Mouse (Mus musculus): Measurements from ENCODE around the gene Prox1.

The Prox1 gene

GRCm38 (mm10) chr1:190172979-190173461 is 2.5 kb upstream of the Prox1 start:
- no peak for DNase-seq (ENCODE audit: low read depth)

DNA sequence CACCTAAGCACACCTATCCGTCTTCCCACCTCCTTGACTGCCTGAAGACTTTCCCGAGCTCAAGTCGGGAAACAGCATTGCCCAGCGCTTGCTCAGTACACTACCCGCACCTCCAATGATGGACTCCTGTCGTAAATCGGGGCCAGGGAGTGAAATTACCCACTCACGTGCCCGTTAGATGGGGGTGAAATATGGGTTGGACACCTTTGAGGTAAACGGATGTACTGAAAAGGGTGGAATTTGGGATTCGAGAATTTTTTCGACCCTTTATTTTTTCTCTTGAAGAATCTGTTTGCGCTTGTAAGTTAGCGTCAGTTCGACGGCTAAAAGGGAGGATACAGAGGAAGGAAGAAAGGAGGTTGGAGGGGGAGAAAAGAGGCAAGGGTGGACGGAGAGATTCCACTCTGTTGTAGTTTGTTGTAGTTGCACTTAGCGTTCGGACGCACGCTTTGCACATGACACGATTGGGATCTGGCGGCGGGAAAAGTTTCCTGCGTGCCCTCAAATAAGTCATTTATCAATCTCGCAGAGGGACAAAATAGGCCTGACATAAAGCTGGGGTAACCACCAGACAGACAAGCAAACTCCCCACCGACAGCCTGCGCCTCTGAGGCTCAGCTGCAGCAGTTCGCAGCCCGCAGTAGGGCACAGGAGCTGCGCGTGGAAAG is 1.9 kb upstream of the Prox1 start:
- DNase-seq (ENCODE audit: low read depth): no peak

GRCm38 (mm10) chr1:190171750-190172149 is 1.2 kb upstream of the Prox1 start:
- DNase-seq (ENCODE audit: low read depth): no peak

- DNase-seq (ENCODE audit: low read depth): no peak
Measured at GRCm38 (mm10) chr1:190171341-190171740, 827 bp upstream of the Prox1 start.

GRCm38 (mm10) chr1:190170819-190171216 is 304 bp upstream of the Prox1 start:
- no peak for DNase-seq (ENCODE audit: low read depth)

DNA sequence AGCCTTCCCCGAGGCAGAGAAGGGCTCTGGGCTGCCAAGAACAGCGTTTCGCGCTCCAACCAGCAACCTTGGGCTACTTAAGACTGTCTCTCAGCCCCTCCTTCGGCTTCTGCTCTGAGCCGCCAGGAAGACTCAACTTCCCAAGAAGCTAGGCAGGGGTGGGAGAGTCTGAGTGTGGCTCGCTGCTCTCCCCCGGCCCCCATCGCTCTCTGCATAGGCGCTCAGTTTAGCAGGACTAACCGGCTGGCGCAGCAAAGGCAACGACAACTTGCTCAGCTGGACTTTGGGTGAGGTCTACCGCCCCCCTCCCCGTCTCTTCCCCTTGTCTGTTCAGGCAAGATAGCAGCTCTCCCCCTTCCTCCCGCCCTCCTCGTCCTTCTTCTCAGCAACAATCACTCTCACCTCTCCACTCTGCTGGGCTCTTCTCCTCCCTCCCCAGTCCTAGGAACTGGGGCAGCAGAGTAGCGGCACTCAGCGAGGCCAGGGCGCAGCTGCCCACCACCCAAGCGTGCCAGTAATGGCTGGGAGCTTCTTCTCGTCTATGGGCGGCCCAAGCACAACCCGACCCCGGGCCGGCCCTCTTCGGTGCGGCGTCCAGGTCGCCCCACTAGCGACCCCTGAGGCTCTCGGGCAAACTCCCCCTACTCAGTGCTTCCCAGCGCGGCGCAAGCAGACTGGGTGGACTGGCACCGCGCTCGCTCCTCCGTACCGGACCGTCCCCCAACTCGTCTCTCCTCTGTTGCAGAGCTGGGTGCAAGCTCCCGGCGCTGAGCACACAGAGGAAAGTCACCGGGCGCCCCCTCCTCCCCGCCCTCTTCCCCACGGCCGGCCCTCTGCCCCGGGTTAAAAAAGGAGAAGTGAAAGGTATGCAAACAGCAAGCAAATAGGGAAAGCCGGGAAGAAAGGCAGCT is 1.5 kb downstream of the Prox1 start:
- DNase-seq (ENCODE audit: low read depth): no peak

DNA sequence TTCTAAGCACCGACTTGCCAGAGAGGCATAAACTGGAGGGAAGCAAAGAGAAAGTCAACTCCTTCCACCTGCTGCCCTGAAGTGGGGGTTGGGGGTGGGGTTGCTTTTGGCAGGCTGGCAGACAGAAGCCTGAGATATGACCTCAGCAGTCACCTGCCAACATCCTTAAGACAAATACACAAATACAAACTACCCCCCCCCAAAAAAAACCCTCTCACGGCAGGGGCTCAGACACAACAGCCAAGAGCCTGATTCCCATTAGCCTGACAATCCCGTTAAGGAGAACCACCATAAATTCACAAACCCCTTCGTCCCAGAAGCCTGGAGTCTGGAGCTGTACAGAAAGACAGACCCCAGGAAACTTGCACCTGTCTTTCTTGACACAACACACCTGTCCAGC is 2.4 kb downstream of the Prox1 start:
- DNase-seq (ENCODE audit: low read depth): no peak

GRCm38 (mm10) chr1:190167609-190168008 is 2.9 kb downstream of the Prox1 start:
- no peak for DNase-seq (ENCODE audit: low read depth)

- no peak for DNase-seq (ENCODE audit: low read depth)
Measured at GRCm38 (mm10) chr1:190165511-190165910, 5.0 kb downstream of the Prox1 start.

- DNase-seq (ENCODE audit: low read depth): no peak
Measured at GRCm38 (mm10) chr1:190163471-190163870, 7.0 kb downstream of the Prox1 start.

DNA sequence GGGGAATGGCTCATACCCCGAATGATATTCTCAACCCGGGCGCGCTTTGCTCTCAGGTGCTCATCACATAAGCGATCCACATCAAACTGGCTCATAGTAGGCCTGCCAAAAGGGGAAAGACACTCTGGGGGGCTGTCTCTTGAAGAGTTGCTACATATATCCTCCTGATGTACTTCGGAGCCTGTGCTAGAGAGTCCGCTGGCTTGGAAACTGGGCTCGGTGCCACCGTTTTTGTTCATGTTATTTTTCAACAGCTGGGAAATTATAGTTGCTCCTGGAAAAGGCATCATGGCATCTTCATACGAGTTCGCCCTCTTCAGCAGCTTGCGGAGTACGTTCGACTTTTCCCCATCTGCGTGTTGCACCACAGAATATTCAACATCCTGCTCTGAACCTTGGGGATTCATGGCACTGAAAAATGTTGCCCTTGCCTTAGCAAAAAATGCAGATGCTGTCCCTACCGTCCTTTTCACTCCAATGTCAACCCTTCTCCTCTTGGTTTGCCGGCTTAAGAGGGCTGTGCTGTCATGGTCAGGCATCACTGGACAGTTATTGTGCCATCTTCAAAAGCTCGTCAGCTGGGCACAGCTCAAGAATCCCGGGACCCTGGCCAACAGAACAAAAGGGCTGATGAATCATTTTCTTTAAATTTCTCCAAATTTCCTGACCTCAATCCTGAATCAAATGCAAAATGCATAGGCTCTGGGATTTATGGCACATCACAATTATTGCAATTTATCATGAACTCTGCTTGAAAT is 8.6 kb downstream of the Prox1 start:
- no peak for DNase-seq (ENCODE audit: low read depth)

DNA sequence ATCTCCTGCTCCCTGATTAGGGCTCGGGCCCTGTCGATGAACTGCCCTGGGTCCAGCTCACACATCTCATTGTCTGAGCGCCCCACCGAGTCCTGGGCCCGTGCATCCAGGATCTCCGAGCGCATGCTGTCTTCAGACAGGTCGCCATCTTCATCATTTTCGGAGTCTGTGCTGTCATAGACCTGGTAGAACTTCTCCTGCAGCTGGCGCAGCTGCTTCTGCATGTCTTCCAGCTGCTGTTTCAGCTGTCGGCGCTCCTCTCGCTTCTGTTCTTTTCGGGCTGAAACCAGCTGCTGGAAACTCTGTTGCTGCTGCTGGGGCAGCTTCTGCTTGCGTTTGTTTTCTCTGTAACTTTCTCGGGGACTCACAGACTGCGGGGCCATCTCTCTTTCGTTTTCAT is 9.2 kb downstream of the Prox1 start:
- DNase-seq (ENCODE audit: low read depth): no peak

DNA sequence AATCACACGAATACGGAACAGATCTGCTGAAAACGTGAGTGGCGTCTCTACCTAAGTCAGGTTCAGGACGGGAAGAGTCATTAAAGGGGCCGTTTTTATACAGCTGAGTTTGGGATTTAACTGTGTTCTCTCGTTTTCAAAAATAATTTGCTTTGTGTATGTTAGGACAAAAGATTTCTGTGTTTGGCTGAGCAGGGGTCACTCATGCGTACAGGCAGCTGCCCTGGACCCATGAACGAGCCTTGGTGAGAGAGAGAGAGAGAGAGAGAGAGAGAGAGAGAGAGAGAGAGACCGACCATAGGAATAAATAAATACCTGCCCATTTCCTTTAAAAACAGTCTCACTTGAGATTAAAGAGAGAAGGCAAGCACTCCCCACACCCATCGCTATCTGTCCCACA is 11.1 kb downstream of the Prox1 start:
- no peak for DNase-seq (ENCODE audit: low read depth)

DNA sequence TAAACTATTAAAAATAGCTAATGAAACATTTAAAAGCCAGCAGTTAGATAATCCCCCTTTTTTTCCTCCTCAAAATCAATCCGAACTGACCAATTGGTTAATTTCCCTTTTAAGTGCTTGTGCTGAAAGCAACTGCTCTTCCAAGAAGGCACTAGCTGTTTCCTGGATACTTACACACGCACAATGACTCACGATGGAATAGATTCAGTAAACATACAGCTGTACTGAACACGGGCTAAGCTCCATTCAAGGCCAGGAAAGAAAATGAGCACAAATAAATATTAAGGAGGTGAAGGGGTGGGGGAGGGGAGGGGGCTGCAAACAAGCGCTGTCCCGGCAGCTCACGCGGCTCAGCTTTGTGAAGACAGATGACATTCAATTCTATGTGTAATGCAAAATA is 14.8 kb downstream of the Prox1 start:
- DNase-seq (ENCODE audit: low read depth): no peak

DNA sequence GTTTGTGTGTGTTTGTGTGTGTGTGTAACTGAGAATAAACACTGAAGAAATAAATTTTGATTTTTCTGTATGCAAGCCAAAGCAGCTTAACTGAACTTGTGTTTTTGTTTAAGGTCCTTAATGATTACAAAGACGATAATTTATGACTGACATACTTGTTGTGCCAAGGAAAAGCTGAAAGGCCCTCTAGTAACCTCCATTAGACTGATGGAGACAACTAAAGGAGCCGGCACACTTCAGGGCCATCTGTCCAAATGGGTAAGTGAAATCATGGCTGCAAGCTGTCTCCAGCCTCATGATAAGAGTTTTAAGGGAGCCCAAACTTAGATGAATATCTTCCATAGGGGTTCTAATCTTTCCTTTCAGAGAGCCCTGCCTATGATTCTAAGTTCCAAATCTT is 15.5 kb downstream of the Prox1 start:
- DNase-seq (ENCODE audit: low read depth): no peak

DNA sequence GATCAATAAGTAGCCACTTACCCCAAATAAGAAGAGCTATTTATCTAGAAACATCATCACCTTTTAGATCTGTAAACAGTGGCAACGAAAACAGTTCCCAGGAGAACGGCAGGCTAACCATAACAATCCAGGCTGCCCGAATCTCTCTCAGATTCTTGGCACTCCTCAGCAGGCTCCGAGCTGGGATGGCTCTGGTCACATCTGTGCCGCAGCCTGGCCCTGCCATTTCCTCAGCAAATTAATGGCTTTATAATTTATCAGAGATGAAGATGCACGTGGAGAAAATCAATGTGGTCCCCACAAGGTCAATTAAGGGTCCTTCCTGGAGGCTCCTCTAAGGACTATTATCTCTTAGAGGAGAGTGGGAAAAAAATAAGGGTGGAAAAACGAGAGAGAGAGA is 16.2 kb downstream of the Prox1 start:
- DNase-seq (ENCODE audit: low read depth): no peak

- no peak for DNase-seq (ENCODE audit: low read depth)
Measured at GRCm38 (mm10) chr1:190152603-190153002, 17.9 kb downstream of the Prox1 start.

- no peak for DNase-seq (ENCODE audit: low read depth)
Measured at GRCm38 (mm10) chr1:190149233-190149741, 21.2 kb downstream of the Prox1 start.

GRCm38 (mm10) chr1:190148661-190149232 is 21.8 kb downstream of the Prox1 start:
- DNase-seq (ENCODE audit: low read depth): no peak

DNA sequence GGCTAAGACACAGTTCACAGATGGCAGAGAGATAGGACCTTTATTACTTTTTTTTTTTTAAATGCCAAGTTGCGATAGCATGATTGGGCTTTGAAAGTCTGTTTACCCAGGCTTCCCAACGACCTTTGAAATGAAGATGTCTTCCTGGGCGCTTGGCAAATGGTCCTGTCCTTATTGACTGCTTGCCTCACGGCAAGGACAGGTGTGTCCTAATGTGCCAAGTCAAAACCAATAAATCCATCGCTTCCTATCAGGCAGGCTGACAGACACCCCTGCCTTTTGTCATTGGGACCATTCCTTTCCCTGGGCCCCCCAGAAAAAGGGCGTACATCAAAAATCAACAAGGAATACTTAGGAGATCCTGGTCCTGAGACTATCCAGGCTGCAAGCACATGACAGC is 22.7 kb downstream of the Prox1 start:
- no peak for DNase-seq (ENCODE audit: low read depth)

DNA sequence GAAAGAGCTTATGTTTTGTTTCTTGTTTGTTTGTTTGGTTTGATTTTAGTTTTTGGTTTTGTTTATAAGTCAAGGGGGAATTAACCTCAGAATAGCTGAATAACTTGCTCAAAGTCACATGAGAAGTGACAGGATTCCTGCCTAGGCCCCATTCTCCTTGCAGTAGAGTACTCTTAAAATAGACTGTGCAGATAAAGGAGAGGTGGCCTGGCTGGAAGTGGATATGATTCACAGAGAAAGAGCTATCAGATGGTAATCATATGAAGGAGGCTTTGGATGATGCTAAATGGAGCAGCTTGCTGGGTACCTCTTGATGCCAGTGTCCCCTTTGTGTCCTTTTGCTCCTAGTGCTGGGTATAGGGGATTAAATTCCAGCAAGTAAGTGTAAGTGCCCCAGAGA is 26.1 kb downstream of the Prox1 start:
- no peak for DNase-seq (ENCODE audit: low read depth)

- no peak for DNase-seq (ENCODE audit: low read depth)
Measured at GRCm38 (mm10) chr1:190143593-190143992, 26.9 kb downstream of the Prox1 start.
